Mouse (Mus musculus) brain, embryonic 14.5 days (tissue): Measurements from ENCODE around the gene Adar.

Source experiments
- CTCF ChIP-seq: fragments of 200-500 bp; IDR thresholded peaks from 2 replicates; pipeline ENCODE4 v1.5.1; 2012; ENCODE audit warnings: inconsistent platforms, mild to moderate bottlenecking, moderate library complexity, borderline replicate concordance; ENCODE audit not compliant: insufficient read depth, insufficient read length; ENCODE audit errors: extremely low read depth
- POLR2A ChIP-seq: fragments of 200-500 bp; IDR thresholded peaks from 2 replicates; pipeline ENCODE4 v1.6.1; 2012; ENCODE audit warnings: mild to moderate bottlenecking, inconsistent platforms, borderline replicate concordance; ENCODE audit not compliant: poor library complexity, insufficient read depth, insufficient read length, severe bottlenecking; ENCODE audit errors: extremely low read depth

DNA sequence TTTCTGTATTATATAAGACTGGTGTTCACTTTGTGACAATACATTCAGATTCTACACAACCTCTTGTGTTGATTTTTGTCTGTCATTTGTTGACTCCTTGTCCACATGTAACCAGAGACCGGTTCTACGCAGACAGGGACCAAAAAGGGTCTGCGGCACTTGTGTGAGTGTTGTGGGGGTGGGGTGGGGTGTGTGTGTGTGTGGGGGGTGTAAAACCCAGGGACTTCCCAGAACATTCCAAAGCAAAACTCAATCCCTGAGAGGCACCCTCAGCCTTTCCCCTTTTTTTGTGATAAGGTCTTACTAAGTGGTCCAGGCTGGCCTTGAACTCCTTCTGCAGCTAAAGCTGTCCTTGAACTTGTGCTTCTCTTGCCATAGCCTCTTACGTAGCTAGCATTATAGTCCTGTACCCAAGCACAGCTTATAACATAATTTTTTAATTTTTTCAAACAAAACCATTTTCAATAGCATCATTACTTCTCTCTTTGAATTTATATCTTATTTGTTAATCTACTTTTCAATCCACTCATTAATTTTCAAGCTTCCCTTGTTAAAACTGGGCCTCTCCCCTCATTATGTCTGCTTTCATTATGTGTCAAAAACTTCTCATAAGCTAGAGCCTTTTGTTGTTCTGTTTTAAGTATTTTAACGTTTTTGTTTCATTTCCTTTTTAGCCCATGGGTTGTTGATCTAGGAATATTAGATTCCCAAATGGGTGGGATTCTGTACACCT, 86.1 kb downstream of the Adar start:
- TF ChIP-seq CTCF = no peak
- TF ChIP-seq POLR2A = no peak
